Mouse (Mus musculus) midbrain, postnatal 0 days (tissue): ENCODE data around the gene Gp6. TPM values are rescaled to one million over a fixed set of nuclear protein-coding genes. Genes with fewer than 3 reads are reported as not detected.

ENCODE experiments used
- ATAC-seq: fragments of 200-750 bp; cut with Nextera tagmentation; 2 replicates; pipeline ENCODE4 v1.8.0; 2017; ENCODE audit warnings: moderate number of reproducible peaks, mild to moderate bottlenecking, moderate TSS enrichment, moderate library complexity; ENCODE audit not compliant: low FRiP score
- DNase-seq: peaks from one replicate; pipeline ENCODE4 v3.0.0-alpha.2; 2015; ENCODE audit warnings: low spot score
- H3K27ac ChIP-seq: fragments of 300-500 bp; sonication (generic); 2 replicates; pipeline ENCODE4 v1.5.1; 2014; ENCODE audit warnings: low read depth, mild to moderate bottlenecking, low read length, mixed read lengths
- H3K27me3 ChIP-seq: fragments of 300-500 bp; sonication (generic); 2 replicates; pipeline ENCODE4 v1.6.1; 2014; ENCODE audit warnings: low read length, control low read depth, mixed read lengths; ENCODE audit not compliant: insufficient read depth
- H3K36me3 ChIP-seq: fragments of 300-500 bp; sonication (generic); 2 replicates; pipeline ENCODE4 v1.6.1; 2014; ENCODE audit warnings: low read length, control low read depth, mixed read lengths; ENCODE audit not compliant: insufficient read depth
- H3K4me1 ChIP-seq: fragments of 300-500 bp; sonication (generic); 2 replicates; pipeline ENCODE4 v1.6.1; 2014; ENCODE audit warnings: mild to moderate bottlenecking, control low read depth, antibody characterized with exemption, low read length, mixed read lengths; ENCODE audit not compliant: insufficient read depth
- H3K4me2 ChIP-seq: fragments of 300-500 bp; sonication (generic); 2 replicates; pipeline ENCODE4 v1.6.1; 2014; ENCODE audit warnings: low read depth, mild to moderate bottlenecking, low read length, mixed read lengths; ENCODE audit not compliant: poor library complexity, severe bottlenecking
- H3K4me3 ChIP-seq: fragments of 300-500 bp; sonication (generic); 2 replicates; pipeline ENCODE4 v1.5.1; 2014; ENCODE audit warnings: low read depth, mild to moderate bottlenecking, low read length, moderate library complexity
- H3K9ac ChIP-seq: fragments of 300-500 bp; sonication (generic); replicated peaks from 2 replicates; pipeline ENCODE4 v1.6.1; 2014; ENCODE audit warnings: mild to moderate bottlenecking, low read length, moderate library complexity, mixed read lengths; ENCODE audit not compliant: poor library complexity, severe bottlenecking
- H3K9me3 ChIP-seq: fragments of 300-500 bp; sonication (generic); 2 replicates; pipeline ENCODE4 v1.6.1; 2016; ENCODE audit warnings: low read length, control low read depth
- CTCF ChIP-seq: IDR thresholded peaks from 2 replicates; pipeline ENCODE4 v1.5.1; 2016; ENCODE audit warnings: antibody characterized with exemption, mild to moderate bottlenecking
- WGBS: fragments of 180-500 bp; shearing (Covaris S2); extraction: QIAGEN DNeasy Blood & Tissue Kit; methylation state at CpG from one replicate; pipeline ENCODE4 v1.1.7; 2014; 5-methylcytosine and 5-hydroxymethylcytosine counted together
- polyA plus RNA-seq: library from polyadenylated mRNA; unstranded; fragments of >200 nt; fragmentation: Nextera tagmentation; extraction: Ambion mirVana; gene quantifications from 2 replicates; pipeline ENCODE4 v1.2.1, GENCODE M21; 2015
- total RNA-seq: library from RNA; depleted of rRNA; stranded (reverse); fragments of >200 nt; gene quantifications from 2 replicates; pipeline ENCODE4 v1.2.3, GENCODE M21; 2014; rRNA removed

The Gp6 gene
- not detected in 2 replicates for total RNA-seq
- polyA plus RNA-seq: not detected in 2 replicates

GRCm38 (mm10) chr7:4397730-4398129, at the start of gene Gp6:
Gp6 (minus strand) TSS chr7:4397744.
- Histone ChIP-seq H3K27ac (no peak within 1 kb of the TSS), H3K4me2 (no peak within 1 kb of the TSS), H3K4me1 (no peaks in the 10 kb centered on the region), H3K27me3 (no peaks in the 10 kb centered on the region), H3K4me3 (no peak within 1 kb of the TSS), H3K36me3 (no peaks in the 10 kb centered on the region), H3K9me3 (no peaks in the 10 kb centered on the region), H3K9ac (no peak within 1 kb of the TSS)
- no peak for TF ChIP-seq CTCF
- ATAC-seq: no peak
- no peak for DNase-seq
- WGBS: 93% methylated on average over 1 of the region's 1 CpGs

GRCm38 (mm10) chr7:4447138-4447537, 49.6 kb upstream of the Gp6 start:
- Histone ChIP-seq H3K27ac (no peak overlapping the region), H3K9me3 (no peaks in the 10 kb centered on the region), H3K36me3 (peaks cover 14% of the 10 kb centered on the region), H3K4me2 (no peak overlapping the region), H3K4me3 (no peak overlapping the region), H3K27me3 (no peaks in the 10 kb centered on the region), H3K4me1 (no peaks in the 10 kb centered on the region; the same call in 1 of the 2 replicates), H3K9ac (no peak overlapping the region)
- no peak for DNase-seq
- WGBS: 4% methylated on average over 1 of the region's 1 CpGs
- no peak for ATAC-seq
- TF ChIP-seq CTCF: peak; percentile 44

GRCm38 (mm10) chr7:4445216-4445791, 47.8 kb upstream of the Gp6 start, which contains the start of gene Rdh13:
Rdh13 (minus strand) TSS chr7:4445649.
- under 1% methylated on average over 34 of the region's 35 CpGs for WGBS
- DNase-seq (peak; percentile 95), ATAC-seq (peak; percentile 93)
- Histone ChIP-seq H3K4me2 (peak within 1 kb of the TSS; percentile 73), H3K4me1 (no peaks in the 10 kb centered on the region; the same call in 1 of the 2 replicates), H3K27ac (peak within 1 kb of the TSS; percentile 78), H3K9me3 (no peaks in the 10 kb centered on the region), H3K27me3 (no peaks in the 10 kb centered on the region), H3K36me3 (peaks cover 30% of the 10 kb centered on the region), H3K4me3 (peak within 1 kb of the TSS; percentile 79), H3K9ac (peak within 1 kb of the TSS; percentile 71)
- peak; percentile 34; the same call in 1 of the 2 replicates for TF ChIP-seq CTCF

GRCm38 (mm10) chr7:4440549-4440948, 43.0 kb upstream of the Gp6 start:
- peaks cover 39% of the 10 kb centered on the region for H3K36me3 ChIP-seq

GRCm38 (mm10) chr7:4437721-4438120, 40.2 kb upstream of the Gp6 start:
- Histone ChIP-seq H3K9ac (no peak overlapping the region), H3K36me3 (peaks cover 56% of the 10 kb centered on the region), H3K9me3 (no peaks in the 10 kb centered on the region), H3K27ac (no peak overlapping the region), H3K4me3 (no peak overlapping the region), H3K4me1 (no peaks in the 10 kb centered on the region), H3K4me2 (no peak overlapping the region), H3K27me3 (no peaks in the 10 kb centered on the region)
- WGBS: 95% methylated on average over 2 of the region's 2 CpGs
- ATAC-seq (no peak), DNase-seq (no peak)
- TF ChIP-seq CTCF: no peak

More at GRCm38 (mm10) chr7:4440549-4440948, 43.0 kb upstream of the Gp6 start:
- no peak overlapping the region for H3K27ac ChIP-seq
- no peaks in the 10 kb centered on the region; the same call in 1 of the 2 replicates for H3K4me1 ChIP-seq
- H3K4me3 ChIP-seq: no peak overlapping the region
- no peak for TF ChIP-seq CTCF
- ATAC-seq: no peak
- H3K4me2 ChIP-seq: no peak overlapping the region
- no peaks in the 10 kb centered on the region for H3K27me3 ChIP-seq
- 90% methylated on average over 10 of the region's 10 CpGs for WGBS
- DNase-seq: no peak
- H3K9ac ChIP-seq: no peak overlapping the region
- H3K9me3 ChIP-seq: no peaks in the 10 kb centered on the region

GRCm38 (mm10) chr7:4432026-4432425, 34.5 kb upstream of the Gp6 start:
- Histone ChIP-seq H3K9me3 (no peaks in the 10 kb centered on the region), H3K4me1 (no peaks in the 10 kb centered on the region), H3K4me2 (no peak overlapping the region), H3K27me3 (no peaks in the 10 kb centered on the region), H3K4me3 (no peak overlapping the region), H3K36me3 (peaks cover 56% of the 10 kb centered on the region), H3K9ac (no peak overlapping the region), H3K27ac (no peak overlapping the region)
- WGBS: 96% methylated on average over 8 of the region's 8 CpGs
- DNase-seq: no peak
- TF ChIP-seq CTCF: no peak
- ATAC-seq: no peak
